Mouse (Mus musculus) kidney, embryonic 14.5 days (tissue): Measurements from ENCODE around the gene L1cam. TPM values are rescaled to one million over a fixed set of nuclear protein-coding genes. Genes with fewer than 3 reads are reported as not detected.
A peak's percentile ranks its signal among the peaks of the same experiment; 100 is the strongest.

Source experiments
- ATAC-seq: fragments of 200-750 bp; cut with Nextera tagmentation; 2 replicates; pipeline ENCODE4 v1.8.0; 2017; ENCODE audit warnings: moderate number of reproducible peaks, mild to moderate bottlenecking, moderate TSS enrichment, moderate library complexity; ENCODE audit not compliant: low FRiP score, low TSS enrichment
- H3K27ac ChIP-seq: fragments of 300-500 bp; sonication (generic); 2 replicates; pipeline ENCODE4 v1.5.1; 2014; ENCODE audit warnings: low read depth, mild to moderate bottlenecking, low read length, moderate library complexity, mixed read lengths
- H3K27me3 ChIP-seq: fragments of 300-500 bp; sonication (generic); 2 replicates; pipeline ENCODE4 v1.6.1; 2014; ENCODE audit warnings: mild to moderate bottlenecking, low read length; ENCODE audit not compliant: control insufficient read depth, insufficient read depth
- H3K36me3 ChIP-seq: fragments of 300-500 bp; sonication (generic); 2 replicates; pipeline ENCODE4 v1.6.1; 2014; ENCODE audit warnings: low read length, mixed read lengths; ENCODE audit not compliant: control insufficient read depth, insufficient read depth
- H3K4me1 ChIP-seq: fragments of 300-500 bp; sonication (generic); 2 replicates; pipeline ENCODE4 v1.6.1; 2014; ENCODE audit warnings: low read length, mixed read lengths; ENCODE audit not compliant: control insufficient read depth, insufficient read depth
- H3K4me2 ChIP-seq: fragments of 300-500 bp; sonication (generic); replicated peaks from 2 replicates; pipeline ENCODE4 v1.6.1; 2014; ENCODE audit warnings: low read depth, mild to moderate bottlenecking, low read length
- H3K4me3 ChIP-seq: fragments of 300-500 bp; sonication (generic); 2 replicates; pipeline ENCODE4 v1.5.1; 2014; ENCODE audit warnings: mild to moderate bottlenecking, low read length
- H3K9ac ChIP-seq: fragments of 300-500 bp; sonication (generic); 2 replicates; pipeline ENCODE4 v1.6.1; 2014; ENCODE audit warnings: low read depth, mild to moderate bottlenecking, low read length, moderate library complexity
- H3K9me3 ChIP-seq: fragments of 300-500 bp; sonication (generic); 2 replicates; pipeline ENCODE4 v1.6.1; 2016; ENCODE audit warnings: low read length; ENCODE audit not compliant: control insufficient read depth
- WGBS: fragments of 180-500 bp; shearing (Covaris S2); extraction: QIAGEN DNeasy Blood & Tissue Kit; methylation state at CpG from one replicate; pipeline ENCODE4 v1.1.7; 2014; 5-methylcytosine and 5-hydroxymethylcytosine counted together
- polyA plus RNA-seq: library from polyadenylated mRNA; unstranded; fragments of >200 nt; fragmentation: Nextera tagmentation; extraction: Ambion mirVana; gene quantifications from 2 replicates; pipeline ENCODE4 v1.2.1, GENCODE M21; 2014

L1cam gene
- polyA plus RNA-seq, 1 experiment from 2014 or later, result 6.1 TPM

DNA sequence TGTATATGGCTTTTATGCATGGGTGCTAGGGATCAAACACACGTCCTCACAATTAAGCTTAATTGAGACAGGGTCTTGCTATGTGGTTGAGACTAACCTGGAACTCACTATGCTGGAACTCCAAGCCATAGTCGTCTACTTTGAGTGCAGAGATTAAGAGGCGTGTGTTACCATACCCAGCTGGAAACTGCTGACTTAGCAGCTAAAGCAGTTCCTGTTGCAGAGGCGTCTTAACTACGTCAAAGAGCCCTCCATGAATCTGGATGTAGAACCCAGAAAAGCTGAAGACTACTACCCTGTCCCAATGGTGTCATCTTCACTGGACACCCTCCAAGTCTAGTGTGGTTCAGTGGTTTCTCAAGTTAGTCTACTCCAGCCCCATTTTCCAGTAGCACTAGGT lies 22.7 kb upstream of the L1cam start:
- ATAC-seq, result no peak

DNA sequence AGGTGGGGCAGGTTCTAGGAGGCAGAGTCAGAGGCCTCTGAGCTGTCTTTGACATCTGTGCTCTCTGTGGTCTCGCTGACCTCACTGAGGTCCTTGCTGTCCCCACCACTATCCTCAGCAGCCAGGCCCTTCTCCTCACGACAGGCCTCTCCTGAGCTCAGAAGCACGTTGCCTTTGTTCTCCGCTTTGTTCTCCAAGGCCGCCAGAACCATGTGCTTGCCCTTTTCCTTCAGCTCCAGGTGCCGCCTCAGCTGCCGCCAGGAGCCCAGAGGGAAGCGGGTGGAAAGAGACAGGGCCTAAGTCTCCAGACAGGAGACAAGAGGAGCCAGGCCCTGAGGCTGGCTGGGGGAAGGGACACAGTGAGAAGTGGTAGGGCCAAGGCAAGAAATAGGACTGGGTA lies 21.0 kb upstream of the L1cam start:
- no peak overlapping the region for H3K4me2 ChIP-seq
- no peak overlapping the region for H3K27ac ChIP-seq
- H3K9ac ChIP-seq, result no peak overlapping the region
- H3K27me3 ChIP-seq, result no peaks in the 10 kb centered on the region
- no peak for ATAC-seq
- H3K4me1 ChIP-seq, result no peaks in the 10 kb centered on the region
- peaks cover 14% of the 10 kb centered on the region for H3K36me3 ChIP-seq
- WGBS, result 87% methylated on average over 8 of the region's 8 CpGs
- H3K9me3 ChIP-seq, result no peaks in the 10 kb centered on the region
- no peak overlapping the region for H3K4me3 ChIP-seq

More for the DNA sequence above, 22.7 kb upstream of the L1cam start:
- no peak overlapping the region for H3K4me3 ChIP-seq
- H3K27ac ChIP-seq, result no peak overlapping the region
- no peaks in the 10 kb centered on the region for H3K27me3 ChIP-seq
- no peak overlapping the region for H3K4me2 ChIP-seq
- WGBS, result 86% methylated on average over 5 of the region's 5 CpGs
- no peaks in the 10 kb centered on the region for H3K4me1 ChIP-seq
- H3K9ac ChIP-seq, result no peak overlapping the region
- H3K9me3 ChIP-seq, result no peaks in the 10 kb centered on the region
- H3K36me3 ChIP-seq, result peaks cover 14% of the 10 kb centered on the region

DNA sequence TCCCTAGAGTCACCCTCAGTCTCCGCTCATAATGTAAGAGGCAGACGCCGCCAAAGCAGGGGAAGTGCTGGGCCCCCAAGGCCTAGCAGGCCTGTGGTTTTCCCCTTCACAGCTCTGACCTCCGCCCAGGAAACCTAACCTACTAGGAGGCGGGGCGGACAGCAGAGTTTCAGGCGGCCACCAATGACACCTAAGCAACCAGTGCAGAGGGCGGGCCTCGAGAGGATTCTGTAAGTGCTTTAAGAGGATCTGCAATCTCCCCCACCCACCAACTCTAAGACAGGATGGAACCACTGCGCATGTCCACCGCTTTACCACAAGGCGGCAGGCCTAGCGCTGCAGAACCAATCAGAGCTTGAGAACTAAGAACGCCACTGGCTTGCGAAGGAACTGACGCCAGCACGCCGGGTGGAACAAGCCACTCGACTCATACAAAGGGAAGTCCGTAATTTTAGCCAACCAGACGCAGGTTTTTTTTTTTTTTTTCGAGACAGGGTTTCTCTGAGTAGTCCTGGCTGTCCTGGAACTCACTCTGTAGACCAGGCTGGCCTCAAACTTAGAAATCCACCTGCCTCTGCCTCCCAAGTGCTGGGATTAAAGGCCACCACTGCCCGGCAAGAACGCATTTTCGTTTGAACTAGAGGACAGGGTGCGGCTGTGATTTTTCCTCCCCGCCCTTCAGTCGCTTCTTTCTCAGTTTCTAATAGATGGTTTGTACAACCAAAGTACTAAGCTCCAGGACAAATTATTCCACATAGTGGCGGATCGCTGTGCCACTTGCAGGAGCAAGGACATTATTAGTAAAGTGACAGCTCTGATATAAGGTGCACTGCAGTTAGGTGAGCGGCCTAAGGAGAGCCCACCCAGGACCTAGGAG lies 19.2 kb upstream of the L1cam start:
- 38% methylated on average over 31 of the region's 31 CpGs for WGBS
- Histone ChIP-seq H3K27me3 (no peaks in the 10 kb centered on the region), H3K4me3 (no peak overlapping the region; the same call in 1 of the 2 replicates), H3K9me3 (no peaks in the 10 kb centered on the region), H3K4me1 (no peaks in the 10 kb centered on the region), H3K4me2 (peak overlapping the region; percentile 31), H3K27ac (peak overlapping the region; percentile 59), H3K36me3 (peaks cover 14% of the 10 kb centered on the region), H3K9ac (no peak overlapping the region)
- peak; percentile 97 for ATAC-seq

DNA sequence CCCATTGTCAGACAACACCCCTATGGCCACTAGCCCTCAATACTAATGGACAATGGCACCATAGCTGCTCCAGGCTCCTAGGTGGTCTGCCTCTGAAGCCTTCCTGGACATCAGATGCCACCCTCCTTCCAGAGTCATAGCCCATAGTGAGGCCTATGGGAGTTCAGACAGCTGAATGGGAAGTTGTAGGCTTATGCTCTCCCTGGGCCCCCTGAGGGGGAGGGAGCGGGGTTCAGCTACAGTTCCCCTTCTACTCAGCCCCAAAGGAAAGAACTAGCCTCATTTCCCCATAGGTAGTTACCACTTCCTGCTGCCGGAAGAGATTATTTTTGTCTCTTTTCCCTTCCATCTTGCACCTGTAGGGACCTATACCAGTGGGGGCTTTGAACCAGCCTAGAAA lies 15.7 kb upstream of the L1cam start:
- H3K9ac ChIP-seq, result no peak overlapping the region
- WGBS, result 93% methylated on average over 2 of the region's 2 CpGs
- no peak overlapping the region for H3K27ac ChIP-seq
- H3K4me3 ChIP-seq, result no peak overlapping the region
- H3K27me3 ChIP-seq, result no peaks in the 10 kb centered on the region
- H3K36me3 ChIP-seq, result no peaks in the 10 kb centered on the region
- H3K9me3 ChIP-seq, result no peaks in the 10 kb centered on the region
- H3K4me1 ChIP-seq, result no peaks in the 10 kb centered on the region
- H3K4me2 ChIP-seq, result no peak overlapping the region; the same call in 1 of the 2 replicates
- no peak for ATAC-seq

DNA sequence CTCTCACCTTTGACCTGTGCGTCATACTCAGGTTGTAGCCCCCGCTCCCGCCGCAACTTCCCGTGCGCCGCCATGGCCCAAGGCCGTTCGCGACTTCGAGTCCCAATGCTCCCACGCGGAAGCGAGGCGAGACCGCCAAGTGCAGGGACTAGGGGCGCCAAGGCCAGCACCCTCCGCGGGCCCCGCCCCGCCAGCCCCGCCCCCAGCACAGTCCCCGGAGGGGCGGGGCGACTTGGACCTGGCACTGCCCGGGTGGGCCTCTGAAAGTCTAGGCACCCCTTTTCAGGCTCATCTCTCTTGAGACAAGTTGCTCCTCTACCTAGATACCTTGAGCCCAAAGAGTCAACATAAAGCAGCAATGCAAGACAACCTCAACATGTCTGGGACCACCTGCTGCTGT lies 15.3 kb upstream of the L1cam start:
- Histone ChIP-seq H3K36me3 (no peaks in the 10 kb centered on the region), H3K27ac (no peak overlapping the region), H3K4me3 (peak overlapping the region; percentile 19; the same call in 1 of the 2 replicates), H3K4me2 (peak overlapping the region; percentile 39), H3K9me3 (no peaks in the 10 kb centered on the region), H3K9ac (no peak overlapping the region), H3K27me3 (no peaks in the 10 kb centered on the region), H3K4me1 (no peaks in the 10 kb centered on the region)
- 28% methylated on average over 26 of the region's 26 CpGs for WGBS
- no peak for ATAC-seq

DNA sequence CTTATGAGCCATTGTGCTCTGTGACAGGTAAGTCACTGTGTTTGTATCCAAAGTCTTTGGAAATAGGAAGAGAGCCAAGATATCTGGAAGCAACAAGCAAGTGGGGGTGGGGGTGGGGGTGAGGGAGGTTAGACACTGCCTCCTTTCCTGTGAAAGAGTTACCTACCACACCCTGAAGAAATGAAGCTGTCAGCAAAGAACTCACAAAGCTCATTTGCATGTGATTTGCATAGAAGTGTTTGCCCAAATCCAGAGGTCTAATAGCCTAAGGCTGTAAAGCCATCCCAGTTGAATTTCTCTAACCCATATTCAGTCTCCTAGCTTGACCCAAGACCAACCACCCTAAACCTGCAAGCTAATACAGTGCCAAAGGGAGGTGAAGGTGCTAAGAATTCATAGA lies 14.5 kb upstream of the L1cam start:
- Histone ChIP-seq H3K4me1 (no peaks in the 10 kb centered on the region), H3K27ac (no peak overlapping the region), H3K9me3 (no peaks in the 10 kb centered on the region), H3K4me3 (no peak overlapping the region), H3K9ac (no peak overlapping the region), H3K36me3 (no peaks in the 10 kb centered on the region), H3K4me2 (no peak overlapping the region), H3K27me3 (no peaks in the 10 kb centered on the region)
- ATAC-seq, result no peak

DNA sequence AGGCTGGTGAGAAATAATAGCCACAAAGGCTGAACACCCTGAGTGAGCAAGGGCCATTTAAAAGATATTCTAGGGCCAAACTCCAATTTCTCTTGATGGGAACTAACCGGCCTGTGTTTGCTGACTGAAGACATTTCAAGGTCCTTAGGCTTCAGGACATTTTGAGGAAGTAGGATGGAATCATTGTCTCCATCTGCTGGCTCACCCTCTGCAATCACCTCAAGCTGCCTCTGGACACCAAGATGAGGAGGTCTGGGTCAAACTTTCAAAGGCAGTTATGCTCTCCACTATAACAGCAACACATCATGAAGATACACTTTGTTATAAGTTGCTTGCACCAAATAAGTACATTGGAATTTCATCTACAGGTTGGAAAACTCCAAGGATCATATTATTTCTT lies 14.1 kb upstream of the L1cam start:
- H3K27me3 ChIP-seq, result no peaks in the 10 kb centered on the region
- no peak for ATAC-seq
- H3K4me2 ChIP-seq, result no peak overlapping the region
- no peaks in the 10 kb centered on the region for H3K4me1 ChIP-seq
- no peak overlapping the region for H3K27ac ChIP-seq
- WGBS, result 92% methylated on average over 1 of the region's 1 CpGs
- no peaks in the 10 kb centered on the region for H3K36me3 ChIP-seq
- H3K9ac ChIP-seq, result no peak overlapping the region
- H3K4me3 ChIP-seq, result no peak overlapping the region
- H3K9me3 ChIP-seq, result no peaks in the 10 kb centered on the region

DNA sequence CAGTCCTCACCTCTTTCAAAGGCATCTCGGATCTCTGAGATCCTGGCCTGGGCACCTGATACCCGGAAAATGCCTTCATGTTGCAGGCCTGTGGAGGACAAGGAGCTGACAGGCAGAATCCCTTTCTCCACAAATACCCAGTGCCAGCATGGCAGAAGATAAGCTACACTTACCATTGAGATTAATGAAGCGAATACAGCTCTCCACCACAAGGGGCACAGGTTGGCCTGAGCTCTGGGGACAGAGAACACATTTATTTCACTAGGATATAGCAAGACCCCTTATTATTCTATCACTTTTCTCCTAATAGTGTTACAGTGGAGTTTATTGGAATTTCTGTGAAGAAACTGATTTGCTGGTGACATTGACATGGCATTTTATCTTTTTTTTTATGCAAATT lies 2.1 kb upstream of the L1cam start:
- H3K27me3 ChIP-seq, result no peaks in the 10 kb centered on the region
- no peak overlapping the region for H3K27ac ChIP-seq
- no peaks in the 10 kb centered on the region for H3K4me1 ChIP-seq
- H3K36me3 ChIP-seq, result no peaks in the 10 kb centered on the region
- H3K4me2 ChIP-seq, result no peak overlapping the region
- 82% methylated on average over 3 of the region's 3 CpGs for WGBS
- H3K9ac ChIP-seq, result no peak overlapping the region
- no peak overlapping the region for H3K4me3 ChIP-seq
- H3K9me3 ChIP-seq, result no peaks in the 10 kb centered on the region
- no peak for ATAC-seq

DNA sequence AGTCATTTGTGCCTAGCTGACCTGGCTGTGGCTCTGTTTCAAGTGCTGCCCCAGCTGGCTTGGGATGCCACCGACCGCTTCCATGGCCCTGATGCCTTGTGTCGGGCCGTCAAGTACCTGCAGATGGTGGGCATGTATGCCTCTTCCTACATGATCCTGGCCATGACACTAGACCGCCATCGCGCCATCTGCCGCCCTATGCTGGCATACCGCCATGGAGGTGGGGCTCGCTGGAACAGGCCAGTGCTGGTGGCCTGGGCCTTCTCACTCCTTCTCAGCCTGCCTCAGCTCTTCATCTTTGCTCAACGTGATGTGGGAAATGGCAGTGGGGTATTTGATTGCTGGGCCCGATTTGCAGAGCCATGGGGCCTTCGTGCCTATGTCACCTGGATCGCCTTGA lies 3.1 kb downstream of the L1cam start:
- no peak overlapping the region for H3K4me2 ChIP-seq
- ATAC-seq, result no peak
- no peak overlapping the region for H3K27ac ChIP-seq
- no peaks in the 10 kb centered on the region for H3K9me3 ChIP-seq
- H3K9ac ChIP-seq, result no peak overlapping the region
- H3K27me3 ChIP-seq, result no peaks in the 10 kb centered on the region
- no peak overlapping the region for H3K4me3 ChIP-seq
- H3K4me1 ChIP-seq, result no peaks in the 10 kb centered on the region
- WGBS, result 91% methylated on average over 14 of the region's 14 CpGs
- no peaks in the 10 kb centered on the region for H3K36me3 ChIP-seq
